Mouse (Mus musculus) skeletal muscle tissue, adult 2 months (tissue): ENCODE measurements at regions not wholly inside any gene's neighbourhood (a gene's known extent, or its start where the extent isn't known, plus 50 kb on each side); places are given as distances from the start of the nearest gene placed in this dataset.

Experiments used
- DNase-seq: peaks from one replicate; pipeline ENCODE4 v3.0.0-alpha.2; 2012; ENCODE audit warnings: low read depth, low spot score

GRCm38 (mm10) chr2:180389013-180389412 lies 54.5 kb upstream of the Gata5 start:
- no peak for DNase-seq

DNA sequence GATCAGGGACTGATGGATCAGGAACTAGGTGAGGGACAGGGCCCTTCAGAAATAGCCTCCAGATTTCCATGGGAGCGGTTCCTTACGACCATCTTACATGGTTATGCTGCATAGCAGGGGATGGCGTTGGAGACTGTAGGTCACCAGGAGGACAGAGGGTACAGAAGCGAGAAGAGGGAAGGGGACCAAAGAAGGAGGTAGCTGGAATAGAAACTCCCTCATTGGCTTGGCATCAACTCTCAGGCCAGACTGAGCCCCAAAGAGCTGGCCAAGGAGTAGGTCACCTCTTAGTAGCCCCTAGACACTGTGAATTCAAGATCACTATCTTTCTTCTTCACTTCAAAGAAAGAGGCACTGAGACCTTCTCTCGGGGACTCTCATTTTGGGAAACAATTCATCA lies 53.6 kb upstream of the Gata5 start:
- peak; percentile 53 for DNase-seq

DNA sequence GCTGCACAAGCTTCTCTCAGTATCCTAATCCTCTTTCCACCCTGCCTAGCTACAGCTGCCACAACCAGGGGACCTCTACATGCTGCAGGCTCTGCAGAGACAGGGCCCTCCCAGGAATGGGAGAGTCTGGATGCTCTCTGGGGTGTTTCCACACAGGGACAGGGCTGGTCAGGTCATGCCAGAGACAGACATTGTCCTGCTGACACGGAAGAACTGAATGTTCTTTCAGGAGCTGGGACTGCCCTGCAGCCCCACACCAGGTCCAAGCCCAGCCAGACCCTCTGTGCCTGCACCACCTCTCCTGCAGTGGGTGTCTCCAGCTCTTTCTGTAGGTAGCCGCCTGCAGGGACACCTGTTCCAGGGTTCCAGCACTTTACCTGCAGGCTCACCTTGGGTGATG lies 52.8 kb upstream of the Gata5 start:
- DNase-seq = peak; percentile 56

GRCm38 (mm10) chr2:180385967-180386688 lies 51.6 kb upstream of the Gata5 start:
- DNase-seq = no peak

- DNase-seq = peak; percentile 97
These were observed 50.9 kb upstream of the Gata5 start for GRCm38 (mm10) chr2:180385231-180385895.
